Comparison of ENCODE assay signal across 21 mouse cellular contexts in the genomic region with DNA sequence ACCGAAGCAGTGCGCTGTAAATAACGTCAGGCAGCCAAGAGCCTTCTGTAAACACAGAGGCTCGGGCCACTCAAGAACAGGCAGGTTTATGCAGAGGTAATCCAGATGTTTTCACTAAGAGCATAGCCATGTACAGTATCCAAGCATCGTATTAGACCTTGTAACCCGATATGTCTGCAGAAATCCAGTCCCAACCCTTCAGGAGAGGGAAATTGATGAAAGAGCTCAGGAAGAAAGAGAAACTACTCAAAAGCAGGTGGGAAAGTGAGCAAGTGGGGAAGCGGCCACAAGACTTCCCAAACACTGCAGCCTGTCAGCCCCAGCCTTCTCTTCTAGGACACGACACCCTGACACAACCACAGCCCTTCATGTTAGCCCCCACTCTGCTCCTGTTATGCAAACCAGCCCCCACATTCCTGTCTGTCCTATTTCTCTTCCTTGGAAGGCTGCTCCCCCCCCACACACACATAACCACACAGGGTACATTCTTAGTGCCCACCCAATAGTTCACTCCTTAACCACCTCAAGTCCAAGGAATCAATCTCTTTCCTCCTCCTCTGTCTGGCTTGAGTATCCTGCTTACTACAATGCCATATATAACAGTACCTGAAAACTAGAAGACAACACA.
A peak's percentile ranks its signal among the peaks of the same experiment; 100 is the strongest.
DNase-seq lines count a peak whose midpoint lies in the region; ATAC-seq and TF ChIP-seq lines count a peak whose summit lies in the region.
"Had no signal": no experiment of that assay in that cellular context is flagged by ENCODE, and none has a peak within 500 bp of the region (broad histone marks: within the 10 kb centered on the region; RNA-seq: fewer than 3 reads in every experiment).

No protein-coding gene starts in this region.

- H3K27me3 ChIP-seq in embryonic facial prominence, embryonic 14.5 days (replicated peaks; ENCODE audit: control insufficient read depth, insufficient read depth, low read length): no peaks in the 10 kb centered on the region
- H3K27me3 ChIP-seq in limb, embryonic 14.5 days (ENCODE audit: control insufficient read depth, insufficient read depth, low read length): no peaks in the 10 kb centered on the region
- H3K27me3 ChIP-seq in heart, embryonic 10.5 days (ENCODE audit: insufficient read depth, poor library complexity, severe bottlenecking): no peaks in the 10 kb centered on the region
- H3K27me3 ChIP-seq: CH12.LX; forebrain, embryonic 15.5 days; heart, embryonic 13.5 days; lung, embryonic 15.5 days; neural tube, embryonic 15.5 days had no signal

- no peaks in the 10 kb centered on the region for H3K9me3 ChIP-seq in embryonic facial prominence, embryonic 14.5 days (ENCODE audit: control insufficient read depth, low read length)
- H3K9me3 ChIP-seq in limb, embryonic 14.5 days (ENCODE audit: control insufficient read depth, low read length): no peaks in the 10 kb centered on the region
- no peaks in the 10 kb centered on the region for H3K9me3 ChIP-seq in heart, embryonic 10.5 days
- H3K9me3 ChIP-seq: forebrain, embryonic 15.5 days; heart, embryonic 13.5 days; lung, embryonic 15.5 days; neural tube, embryonic 15.5 days had no signal

- 28% methylated on average over 8 of the region's 8 CpGs for WGBS in embryonic facial prominence, embryonic 14.5 days
- WGBS in limb, embryonic 14.5 days: 9% methylated on average over 8 of the region's 8 CpGs
- WGBS in heart, embryonic 10.5 days: 61% methylated on average over 8 of the region's 8 CpGs

- no peaks in the 10 kb centered on the region for H3K36me3 ChIP-seq in embryonic facial prominence, embryonic 14.5 days (ENCODE audit: control insufficient read depth, insufficient read depth, low read length)
- H3K36me3 ChIP-seq in limb, embryonic 14.5 days (ENCODE audit: control insufficient read depth, insufficient read depth, low read length): no peaks in the 10 kb centered on the region
- H3K36me3 ChIP-seq in heart, embryonic 10.5 days: no peaks in the 10 kb centered on the region
- H3K36me3 ChIP-seq: forebrain, embryonic 15.5 days; heart, embryonic 13.5 days; lung, embryonic 15.5 days; neural tube, embryonic 15.5 days had no signal

- no peak overlapping the region for H3K9ac ChIP-seq in embryonic facial prominence, embryonic 14.5 days (ENCODE audit: low read depth, low read length)
- H3K9ac ChIP-seq in limb, embryonic 14.5 days (ENCODE audit: low read depth, low read length, severe bottlenecking): no peak overlapping the region
- H3K9ac ChIP-seq: forebrain, embryonic 15.5 days; heart, embryonic 13.5 days; lung, embryonic 15.5 days; neural tube, embryonic 15.5 days had no signal

- no peak overlapping the region for H3K4me2 ChIP-seq in embryonic facial prominence, embryonic 14.5 days (ENCODE audit: low read depth, low read length)
- 0 out of 2 replicates have a peak overlapping the region, but pooled peaks have one; percentile 4 for H3K4me2 ChIP-seq in limb, embryonic 14.5 days (replicated peaks; ENCODE audit: low read depth, low read length, severe bottlenecking)
- H3K4me2 ChIP-seq: forebrain, embryonic 15.5 days; heart, embryonic 13.5 days; lung, embryonic 15.5 days; neural tube, embryonic 15.5 days had no signal

- TF ChIP-seq POLR2A in limb, embryonic 14.5 days (IDR thresholded peaks at IDR 0.05; ENCODE audit: borderline replicate concordance, extremely low read depth, insufficient read depth, insufficient read length): no peak

- H3K4me3 ChIP-seq in embryonic facial prominence, embryonic 14.5 days (ENCODE audit: low read depth, low read length): no peak overlapping the region
- H3K4me3 ChIP-seq in limb, embryonic 14.5 days (replicated peaks; ENCODE audit: low read length): no peak overlapping the region
- H3K4me3 ChIP-seq in heart, embryonic 10.5 days: no peak overlapping the region
- H3K4me3 ChIP-seq: erythroblast, embryonic 14.5 days; forebrain, embryonic 15.5 days; heart, embryonic 13.5 days; left cerebral cortex, adult 2 months; lung, embryonic 15.5 days; myocyte; neural tube, embryonic 15.5 days had no signal

- H3K27ac ChIP-seq in embryonic facial prominence, embryonic 14.5 days (replicated peaks; ENCODE audit: low read depth, low read length): peak overlapping the region; percentile 52
- 0 out of 2 replicates have a peak overlapping the region, but pooled peaks have one; percentile 22 for H3K27ac ChIP-seq in limb, embryonic 14.5 days (replicated peaks; ENCODE audit: low read depth, low read length)
- H3K27ac ChIP-seq in heart, embryonic 10.5 days: no peak overlapping the region
- H3K27ac ChIP-seq: forebrain, embryonic 15.5 days; heart, embryonic 13.5 days; left cerebral cortex, adult 2 months; lung, embryonic 15.5 days; neural tube, embryonic 15.5 days had no signal

- peak; percentile 78 for DNase-seq in heart, adult 11 months
- no peak for DNase-seq in heart, postnatal 4 days
- DNase-seq in embryo, embryonic 10.5 days (ENCODE audit: low spot score): peak; percentile 41
- peak; percentile 63 for DNase-seq in embryonic facial prominence, embryonic 14.5 days (ENCODE audit: low spot score)
- DNase-seq in limb, embryonic 14.5 days (ENCODE audit: low spot score): peak; percentile 46
- no peak for DNase-seq in layer of hippocampus, adult 8-10 months (ENCODE audit: low spot score in 2 of 2)
- no peak for DNase-seq in heart, embryonic 10.5 days (ENCODE audit: low spot score)
- no peak for DNase-seq in testis, postnatal 14 days (ENCODE audit: low spot score)
- DNase-seq: adrenal gland, postnatal 10 days; cerebellum, adult 2 months; midbrain, embryonic 14.5 days; right cerebral cortex, postnatal 25 days; thymus, adult 18-20 months had no signal

- H3K4me1 ChIP-seq in embryonic facial prominence, embryonic 14.5 days (ENCODE audit: control insufficient read depth, insufficient read depth, low read length): peaks cover 23% of the 10 kb centered on the region; the same call in 1 of the 2 replicates
- peaks cover 22% of the 10 kb centered on the region for H3K4me1 ChIP-seq in limb, embryonic 14.5 days (ENCODE audit: control insufficient read depth, insufficient read depth, low read length)
- peaks cover 17% of the 10 kb centered on the region for H3K4me1 ChIP-seq in heart, embryonic 10.5 days
- H3K4me1 ChIP-seq: forebrain, embryonic 15.5 days; neural tube, embryonic 15.5 days had no signal

- peak; percentile 77 for ATAC-seq in embryonic facial prominence, embryonic 14.5 days (ENCODE audit: low read depth)
- peak; percentile 88 for ATAC-seq in limb, embryonic 14.5 days (ENCODE audit: low FRiP score, low read depth)
- ATAC-seq: forebrain, embryonic 15.5 days had no signal

Comparison
In these comparisons a context has a peak if more than half of its experiments do, and no peak if none do; other contexts are left out.
1. DNase-seq: peak in heart, adult 11 months (single experiment), embryo, embryonic 10.5 days (single experiment), embryonic facial prominence, embryonic 14.5 days (single experiment) and limb, embryonic 14.5 days (single experiment); none in heart, postnatal 4 days (single experiment), layer of hippocampus, adult 8-10 months (0 of 2), heart, embryonic 10.5 days (single experiment) and testis, postnatal 14 days (single experiment).